Mouse (Mus musculus) monocyte, adult 2 months (primary cell): ENCODE measurements around the gene Klk1b11.
"Not testable (repeated sequence)": the region's sequence is repeated elsewhere in the genome, so short reads cannot be mapped to it uniquely, and the experiment has no call there.

Experiments
- DNase-seq, 2 experiments: peaks; one replicate each; pipeline ENCODE4 v3.0.0; 2022; ENCODE audit warnings: low spot score in 2 of 2, low read depth in 1 of 2

Klk1b11 gene

GRCm38 (mm10) chr7:43995577-43995976, at the start of gene Klk1b11:
Klk1b11 (plus strand) TSS chr7:43995877.
- DNase-seq: not testable (repeated sequence)

DNA sequence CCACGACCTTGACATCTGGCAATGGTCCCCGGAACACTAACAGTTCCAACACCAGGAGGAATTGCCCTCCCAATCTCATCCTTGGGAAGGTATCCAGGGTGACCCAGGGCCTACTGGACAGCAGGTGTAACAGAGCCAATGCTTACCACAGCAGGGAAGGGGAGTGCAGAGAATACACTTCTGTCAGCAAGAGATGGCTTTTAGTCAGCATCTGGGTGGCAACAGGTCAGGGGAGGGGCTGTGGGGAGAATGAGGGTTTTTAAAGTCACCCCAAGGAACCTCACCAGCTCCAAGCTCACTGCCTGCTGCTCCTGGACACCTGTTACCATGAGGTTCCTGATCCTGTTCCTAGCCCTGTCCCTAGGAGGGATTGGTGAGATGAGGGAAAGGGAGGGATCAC, 45.3 kb upstream of the Klk1b11 start, which contains the start of gene Klk1b8:
Gene Klk1b8, plus strand, starts transcription at position 301 of the 400 bp plus-strand sequence.
- DNase-seq: no peak

DNA sequence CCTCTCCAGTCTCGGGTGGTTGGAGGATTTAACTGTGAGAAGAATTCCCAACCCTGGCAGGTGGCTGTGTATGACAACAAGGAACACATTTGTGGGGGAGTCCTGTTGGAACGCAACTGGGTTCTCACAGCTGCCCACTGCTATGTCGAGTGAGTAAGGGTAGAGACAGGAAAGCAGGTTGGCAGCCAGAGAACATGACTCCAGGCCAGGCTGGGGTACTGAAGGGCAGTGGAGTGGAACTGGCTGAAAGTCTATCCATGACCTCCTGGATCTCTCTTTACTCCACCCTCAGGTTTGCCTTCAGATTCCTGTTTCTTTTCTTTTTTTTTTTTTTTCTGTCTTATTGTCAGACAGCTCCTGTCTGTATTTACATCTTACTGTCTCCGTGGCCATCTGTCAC, 43.0 kb upstream of the Klk1b11 start:
- DNase-seq: no peak

- no peak for DNase-seq
These were observed 29.2 kb upstream of the Klk1b11 start, which contains the start of gene Klk1b1 for GRCm38 (mm10) chr7:43966451-43966850. Klk1b1 (plus strand) TSS chr7:43966751.

DNA sequence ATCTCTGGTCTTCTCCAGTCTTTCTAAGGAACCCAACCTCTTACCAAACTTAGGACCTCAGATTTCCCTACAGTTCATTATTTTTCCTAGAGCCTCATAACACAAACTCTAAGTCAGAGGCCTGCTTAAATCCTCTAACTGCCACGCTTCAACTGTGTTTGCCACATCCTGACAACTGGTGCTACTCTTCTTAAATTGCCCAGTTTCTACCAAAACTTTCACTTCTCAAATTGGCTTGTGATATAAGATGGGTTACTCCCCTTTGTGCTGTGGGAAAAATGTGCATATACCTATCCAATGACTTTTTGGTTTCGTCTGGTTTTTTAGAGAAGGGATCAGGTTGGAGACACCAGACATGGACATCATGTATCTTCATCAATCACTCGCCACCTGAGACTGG, 28.6 kb upstream of the Klk1b11 start:
- DNase-seq: no peak

GRCm38 (mm10) chr7:43967612-43968011, 28.1 kb upstream of the Klk1b11 start:
- no peak for DNase-seq

DNA sequence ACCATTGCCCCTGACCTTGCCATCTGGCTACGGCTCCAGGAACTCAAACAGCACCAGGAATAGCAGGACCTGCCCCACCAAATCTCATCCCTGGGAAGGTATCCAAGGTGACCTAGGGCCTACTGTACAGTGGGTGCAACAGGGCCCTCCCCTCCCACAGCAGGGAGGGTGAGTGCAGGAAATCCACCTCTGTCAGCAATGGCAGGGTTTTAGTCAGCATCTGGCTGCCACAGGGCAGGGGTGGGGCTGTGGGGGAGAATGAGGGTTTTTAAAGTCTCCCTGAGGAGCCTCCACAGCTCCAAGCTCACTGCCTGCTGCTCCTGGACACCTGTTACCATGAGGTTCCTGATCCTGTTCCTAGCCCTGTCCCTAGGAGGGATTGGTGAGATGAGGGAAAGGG, 19.9 kb upstream of the Klk1b11 start, which contains the start of gene Klk1b9:
Gene Klk1b9, plus strand, starts transcription at position 301 of the 400 bp plus-strand sequence.
- DNase-seq: not testable (repeated sequence)

DNA sequence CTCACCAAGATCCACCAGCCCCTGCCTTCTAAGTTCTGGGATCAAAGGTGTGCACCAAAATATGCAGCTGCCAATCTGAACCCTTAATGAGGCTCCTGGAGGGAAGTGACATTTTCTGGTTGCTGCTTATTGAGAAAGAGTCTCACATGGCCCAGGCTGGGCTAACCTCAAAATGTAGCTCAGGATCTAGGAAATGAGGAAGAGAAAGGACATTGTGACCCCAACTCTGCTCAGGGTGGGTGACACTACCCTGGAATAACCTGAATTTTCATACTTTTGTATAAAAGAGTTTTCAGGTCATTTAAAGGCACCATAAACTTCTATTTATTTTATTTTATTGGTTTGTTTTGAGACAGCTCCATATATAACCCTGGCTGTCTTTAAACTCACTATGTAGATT, 10.0 kb upstream of the Klk1b11 start:
- no peak for DNase-seq

GRCm38 (mm10) chr7:43994821-43995220, 856 bp upstream of the Klk1b11 start:
- peak in 1 of 2 experiments; percentile 26 for DNase-seq

DNA sequence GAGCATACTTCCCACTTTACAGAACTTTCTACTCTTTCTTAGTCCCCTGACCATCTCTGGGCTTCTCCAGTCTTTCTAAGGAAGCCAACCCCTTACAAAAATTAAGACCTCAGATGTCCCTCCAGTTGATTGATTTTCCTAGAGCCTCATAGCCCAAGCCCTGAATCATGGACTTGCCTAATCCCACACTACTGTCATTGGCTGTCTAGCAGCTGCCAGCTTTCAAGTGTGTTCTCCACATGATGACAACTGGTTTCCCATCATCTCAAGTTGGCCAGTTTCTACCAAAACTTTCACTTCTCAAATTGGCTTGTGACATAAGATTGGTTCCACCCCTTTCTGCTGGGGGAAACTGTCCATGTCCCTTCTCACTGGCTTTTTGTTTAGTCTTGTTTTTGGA, 9.2 kb downstream of the Klk1b11 start:
- DNase-seq: peak in 1 of 2 experiments; percentile 23

GRCm38 (mm10) chr7:44011868-44012267, 16.2 kb downstream of the Klk1b11 start, which contains the start of gene Klk1b26:
Klk1b26 (plus strand) TSS chr7:44012168.
- DNase-seq: not testable (repeated sequence)

DNA sequence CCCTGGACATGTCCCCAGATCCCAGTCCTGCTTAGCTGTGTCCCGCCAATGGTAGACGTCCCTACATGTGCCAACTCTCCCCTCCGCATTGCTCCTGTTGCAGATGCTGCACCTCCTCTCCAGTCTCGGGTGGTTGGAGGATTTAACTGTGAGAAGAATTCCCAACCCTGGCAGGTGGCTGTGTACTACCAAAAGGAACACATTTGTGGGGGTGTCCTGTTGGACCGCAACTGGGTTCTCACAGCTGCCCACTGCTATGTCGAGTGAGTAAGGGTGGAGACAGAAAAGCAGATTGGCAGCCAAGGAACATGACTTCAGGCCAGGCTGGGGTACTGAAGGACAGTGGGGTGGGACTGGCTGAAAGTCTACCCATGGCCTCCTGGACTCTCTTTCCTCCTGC, 19.0 kb downstream of the Klk1b11 start:
- not testable (repeated sequence) for DNase-seq

GRCm38 (mm10) chr7:44015071-44015470, 19.4 kb downstream of the Klk1b11 start:
- DNase-seq: no peak
